Mouse (Mus musculus): ENCODE measurements around the gene Col26a1. TPM values are rescaled to one million over a fixed set of nuclear protein-coding genes. Genes with fewer than 3 reads are reported as not detected.

Gene Col26a1
- total RNA-seq, 2 experiments from 2014 or later = 4.9 to 5.7 TPM

Other genes with a start within 250 kb of the Col26a1 start
- 1 to 10 TPM; 3.5 to 5.8 TPM for gene Myl10, start 190.1 kb downstream of the Col26a1 start, total RNA-seq (2021)
- 1 to 10 TPM; 5.6 to 6.9 TPM for gene Ift22, start 24.9 kb upstream of the Col26a1 start, total RNA-seq (2021)
- 100 to 1,000 TPM; 159 to 164 TPM for gene Fis1, start 70.1 kb upstream of the Col26a1 start, total RNA-seq (2021)
- 1 to 10 TPM in 1 of 2 experiments, under 1 TPM in 1; 0.67 to 3.3 TPM for gene Cldn15, start 83.4 kb upstream of the Col26a1 start, total RNA-seq (2021)
- gene Plod3, start 103.8 kb upstream of the Col26a1 start, total RNA-seq (2021) = 10 to 100 TPM; 20.9 to 23.6 TPM
- 10 to 100 TPM; 61.4 to 70.4 TPM for gene Znhit1, start 104.8 kb upstream of the Col26a1 start, total RNA-seq (2021)
- gene Vgf, start 143.2 kb upstream of the Col26a1 start, total RNA-seq (2021) = not detected
- 10 to 100 TPM; 13.5 to 23.4 TPM for gene Ap1s1, start 162.9 kb upstream of the Col26a1 start, total RNA-seq (2021)
- 1 to 10 TPM; 1.3 to 4.9 TPM for gene Serpine1, start 189.1 kb upstream of the Col26a1 start, total RNA-seq (2021)
- gene Trim56, start 233.0 kb upstream of the Col26a1 start, total RNA-seq (2021) = 1 to 10 TPM; 7.4 TPM

All from gastrocnemius, postnatal 25 days (tissue).